In the genomic region with DNA sequence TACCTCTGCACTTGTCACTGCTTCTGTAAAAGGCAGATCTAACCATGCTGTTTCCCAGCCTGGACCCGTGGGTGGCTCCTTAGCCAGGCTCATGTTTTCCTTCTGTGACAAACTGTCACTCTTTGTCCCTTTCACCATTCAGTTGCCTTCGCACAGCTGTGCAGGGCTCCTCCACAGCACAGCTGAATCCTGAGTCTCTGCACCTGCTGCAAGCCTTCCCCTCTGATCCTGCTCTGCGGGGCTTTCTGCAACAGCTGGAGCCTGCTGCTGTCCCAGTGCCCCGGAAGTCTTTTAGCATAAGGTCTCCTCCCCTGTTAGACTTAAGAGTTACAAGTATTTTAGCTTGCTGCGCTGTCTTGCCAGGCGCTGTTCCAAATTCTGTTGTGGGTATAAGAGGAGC, we compare ENCODE assay signal across 11 mouse cellular contexts. TPM values are rescaled to one million over a fixed set of nuclear protein-coding genes. Genes with fewer than 3 reads are reported as not detected.
DNase-seq lines count a peak whose midpoint lies in the region; ATAC-seq lines count a peak whose summit lies in the region.
"Had no signal": no experiment of that assay in that cellular context is flagged by ENCODE, and none has a peak within 500 bp of the region (broad histone marks: within the 10 kb centered on the region; RNA-seq: fewer than 3 reads in every experiment).

No protein-coding gene starts in this region.

- no peak overlapping the region for H3K4me2 ChIP-seq in kidney, embryonic 16.5 days (replicated peaks; ENCODE audit: low read depth, low read length)
- no peak overlapping the region for H3K4me2 ChIP-seq in forebrain, embryonic 16.5 days (ENCODE audit: low read length)
- H3K4me2 ChIP-seq: midbrain, embryonic 12.5 days had no signal

- no peak overlapping the region for H3K27ac ChIP-seq in kidney, embryonic 16.5 days (ENCODE audit: low read length)
- H3K27ac ChIP-seq in forebrain, embryonic 16.5 days (ENCODE audit: low read length) = no peak overlapping the region
- H3K27ac ChIP-seq: midbrain, embryonic 12.5 days had no signal

- intact Hi-C loops in heart, postnatal 25 days (cut with DNase I) = no loop called here

- 0 out of 2 replicates have a peak, but pooled peaks cover 4% of the 10 kb centered on the region for H3K4me1 ChIP-seq in kidney, embryonic 16.5 days (ENCODE audit: insufficient read depth, low read length)
- H3K4me1 ChIP-seq in forebrain, embryonic 16.5 days (replicated peaks; ENCODE audit: control insufficient read depth, insufficient read depth, low read length) = no peaks in the 10 kb centered on the region
- H3K4me1 ChIP-seq: midbrain, embryonic 12.5 days had no signal

- no peak overlapping the region for H3K4me3 ChIP-seq in kidney, embryonic 16.5 days (ENCODE audit: low read length)
- H3K4me3 ChIP-seq in forebrain, embryonic 16.5 days (replicated peaks; ENCODE audit: low read length) = no peak overlapping the region
- H3K4me3 ChIP-seq: midbrain, embryonic 12.5 days had no signal

- no peaks in the 10 kb centered on the region for H3K9me3 ChIP-seq in kidney, embryonic 16.5 days (ENCODE audit: low read length)
- H3K9me3 ChIP-seq in forebrain, embryonic 16.5 days (ENCODE audit: control insufficient read depth, low read length) = no peaks in the 10 kb centered on the region
- H3K9me3 ChIP-seq: midbrain, embryonic 12.5 days had no signal

- no peaks in the 10 kb centered on the region for H3K27me3 ChIP-seq in kidney, embryonic 16.5 days (ENCODE audit: insufficient read depth, low read length)
- no peaks in the 10 kb centered on the region for H3K27me3 ChIP-seq in forebrain, embryonic 16.5 days (replicated peaks; ENCODE audit: control insufficient read depth, insufficient read depth, low read length)
- H3K27me3 ChIP-seq: midbrain, embryonic 12.5 days had no signal

- WGBS in kidney, embryonic 16.5 days = 49% methylated on average over 6 of the region's 6 CpGs
- WGBS in forebrain, embryonic 16.5 days = 67% methylated on average over 6 of the region's 6 CpGs

- no peak overlapping the region for H3K9ac ChIP-seq in kidney, embryonic 16.5 days (replicated peaks; ENCODE audit: low read length)
- no peak overlapping the region for H3K9ac ChIP-seq in forebrain, embryonic 16.5 days (replicated peaks; ENCODE audit: low read depth, low read length)
- H3K9ac ChIP-seq: midbrain, embryonic 12.5 days had no signal

- ATAC-seq in kidney, embryonic 16.5 days (ENCODE audit: low FRiP score, low TSS enrichment) = peak; percentile 74
- peak; percentile 84 for ATAC-seq in forebrain, embryonic 16.5 days

- DNase-seq in kidney, adult 18-20 months = no peak
- peak; percentile 45 for DNase-seq in CD4-positive, CD25-positive, alpha-beta regulatory T cell, adult 2 months (ENCODE audit: low read depth, low spot score)
- peak; percentile 28 for DNase-seq in mesoderm, embryonic 11.5 days (ENCODE audit: low read depth, low spot score)
- DNase-seq in urinary bladder, adult 2 months (ENCODE audit: low spot score) = no peak
- no peak for DNase-seq in heart, postnatal 25 days (ENCODE audit: low spot score)
- no peak for DNase-seq in adrenal gland, postnatal 10 days

- peaks cover 14% of the 10 kb centered on the region; the same call in 1 of the 2 replicates for H3K36me3 ChIP-seq in kidney, embryonic 16.5 days (ENCODE audit: insufficient read depth, low read length)
- no peaks in the 10 kb centered on the region for H3K36me3 ChIP-seq in forebrain, embryonic 16.5 days (ENCODE audit: control insufficient read depth, insufficient read depth)

RNA-seq across cellular contexts. Expression of a gene that starts 6.1 kb away (rescaled TPM):
- not detected in 2 replicates for polyA plus RNA-seq in kidney, embryonic 16.5 days (2015; fragmentation: Nextera tagmentation; extraction: Ambion mirVana)
- 0.18 TPM in 1 of 2 replicates, not detected in the other for polyA plus RNA-seq in forebrain, embryonic 16.5 days (2015; fragmentation: Nextera tagmentation; extraction: Ambion mirVana)
- not detected in 2 replicates for polyA plus RNA-seq in urinary bladder, adult 2 months (2012; rRNA removed)
- not detected for total RNA-seq in heart, postnatal 25 days (2021)
- not detected for total RNA-seq in adrenal gland, postnatal 10 days (2021)
- total RNA-seq: heart, postnatal 14 days had no signal
- polyA plus RNA-seq: cortical plate, adult 2 months; midbrain, embryonic 12.5 days had no signal

RNA-seq across cellular contexts. Expression of a gene that starts 24.2 kb away (rescaled TPM):
- polyA plus RNA-seq in kidney, embryonic 16.5 days (2015; fragmentation: Nextera tagmentation; extraction: Ambion mirVana) = 12.2 and 13.2 TPM in 2 replicates
- polyA plus RNA-seq in forebrain, embryonic 16.5 days (2015; fragmentation: Nextera tagmentation; extraction: Ambion mirVana) = 3.2 TPM in 2 replicates
- 4.8 and 8.2 TPM in 2 replicates for polyA plus RNA-seq in urinary bladder, adult 2 months (2012; rRNA removed)
- 1 to 10 TPM; 3.2 to 3.6 TPM for total RNA-seq in heart, postnatal 25 days (2021)
- 1 to 10 TPM; 7.1 to 7.5 TPM for total RNA-seq in adrenal gland, postnatal 10 days (2021)

RNA-seq across cellular contexts. Expression of a gene that starts 25.4 kb away (rescaled TPM):
- 20.6 and 23.9 TPM in 2 replicates for polyA plus RNA-seq in kidney, embryonic 16.5 days (2015; fragmentation: Nextera tagmentation; extraction: Ambion mirVana)
- polyA plus RNA-seq in forebrain, embryonic 16.5 days (2015; fragmentation: Nextera tagmentation; extraction: Ambion mirVana) = 14.1 and 18.6 TPM in 2 replicates
- 16.6 and 19.3 TPM in 2 replicates for polyA plus RNA-seq in urinary bladder, adult 2 months (2012; rRNA removed)
- 1 to 10 TPM; 5.3 to 6.4 TPM for total RNA-seq in heart, postnatal 25 days (2021)
- 10 to 100 TPM; 10.3 to 12.6 TPM for total RNA-seq in adrenal gland, postnatal 10 days (2021)

Comparison
In these comparisons a context has a peak if more than half of its experiments do, and no peak if none do; other contexts are left out.
1. DNase-seq: peak in CD4-positive, CD25-positive, alpha-beta regulatory T cell, adult 2 months (single experiment) and mesoderm, embryonic 11.5 days (single experiment); none in kidney, adult 18-20 months (single experiment), urinary bladder, adult 2 months (single experiment), heart, postnatal 25 days (single experiment) and adrenal gland, postnatal 10 days (single experiment).